Mouse (Mus musculus) brown adipose tissue, adult 24 weeks (tissue): Measurements from ENCODE around the gene Agtrap. TPM values are rescaled to one million over a fixed set of nuclear protein-coding genes. Genes with fewer than 3 reads are reported as not detected.
"Not testable (repeated sequence)": the region's sequence is repeated elsewhere in the genome, so short reads cannot be mapped to it uniquely, and the experiment has no call there.

Experiments
- H3K27ac ChIP-seq: fragments of 200-500 bp; replicated peaks from 2 replicates; pipeline ENCODE4 v1.5.1; 2012; ENCODE audit warnings: low read depth, mild to moderate bottlenecking, low read length
- H3K4me1 ChIP-seq: fragments of 200-500 bp; 2 replicates; pipeline ENCODE4 v1.6.1; 2012; ENCODE audit warnings: low read length, mixed read lengths; ENCODE audit not compliant: control insufficient read depth, insufficient read depth, insufficient read length
- H3K4me3 ChIP-seq: fragments of 200-500 bp; 2 replicates; pipeline ENCODE4 v1.5.1; 2012; ENCODE audit warnings: low read depth, mild to moderate bottlenecking, low read length, moderate library complexity; ENCODE audit not compliant: insufficient read depth
- polyA plus RNA-seq: library from polyadenylated mRNA; stranded (reverse); fragments of >200 nt; gene quantifications from 2 replicates; pipeline ENCODE4 v1.2.4, GENCODE M21; 2012; ENCODE audit not compliant: missing spikeins, insufficient read depth, insufficient read length

Gene Agtrap
- polyA plus RNA-seq, 1 experiment: 8.2 TPM

GRCm38 (mm10) chr4:148052976-148053375 is 34.9 kb downstream of the Agtrap start:
- no peak overlapping the region for H3K27ac ChIP-seq
- no peak overlapping the region for H3K4me3 ChIP-seq
- no peaks in the 10 kb centered on the region for H3K4me1 ChIP-seq

DNA sequence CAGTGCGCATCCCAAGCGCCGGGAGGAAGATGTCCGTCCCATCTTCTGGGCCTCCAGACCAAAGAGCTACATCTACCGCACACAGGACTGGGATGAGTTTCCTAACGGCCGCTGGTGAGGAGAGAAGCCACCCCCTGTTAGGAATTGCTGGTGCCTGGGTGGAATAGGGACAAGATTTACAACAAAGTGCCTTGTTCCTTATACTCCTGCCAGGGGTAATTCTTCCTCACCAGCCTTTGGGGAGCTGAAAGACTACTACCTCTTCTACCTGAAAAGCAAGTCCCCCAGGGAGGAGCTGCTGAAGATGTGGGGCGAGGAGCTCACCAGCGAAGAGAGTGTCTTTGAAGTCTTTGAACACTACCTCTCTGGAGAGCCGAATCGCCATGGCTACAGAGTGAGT is 35.9 kb downstream of the Agtrap start:
- Histone ChIP-seq H3K4me3 (no peak overlapping the region), H3K27ac (no peak overlapping the region)

DNA sequence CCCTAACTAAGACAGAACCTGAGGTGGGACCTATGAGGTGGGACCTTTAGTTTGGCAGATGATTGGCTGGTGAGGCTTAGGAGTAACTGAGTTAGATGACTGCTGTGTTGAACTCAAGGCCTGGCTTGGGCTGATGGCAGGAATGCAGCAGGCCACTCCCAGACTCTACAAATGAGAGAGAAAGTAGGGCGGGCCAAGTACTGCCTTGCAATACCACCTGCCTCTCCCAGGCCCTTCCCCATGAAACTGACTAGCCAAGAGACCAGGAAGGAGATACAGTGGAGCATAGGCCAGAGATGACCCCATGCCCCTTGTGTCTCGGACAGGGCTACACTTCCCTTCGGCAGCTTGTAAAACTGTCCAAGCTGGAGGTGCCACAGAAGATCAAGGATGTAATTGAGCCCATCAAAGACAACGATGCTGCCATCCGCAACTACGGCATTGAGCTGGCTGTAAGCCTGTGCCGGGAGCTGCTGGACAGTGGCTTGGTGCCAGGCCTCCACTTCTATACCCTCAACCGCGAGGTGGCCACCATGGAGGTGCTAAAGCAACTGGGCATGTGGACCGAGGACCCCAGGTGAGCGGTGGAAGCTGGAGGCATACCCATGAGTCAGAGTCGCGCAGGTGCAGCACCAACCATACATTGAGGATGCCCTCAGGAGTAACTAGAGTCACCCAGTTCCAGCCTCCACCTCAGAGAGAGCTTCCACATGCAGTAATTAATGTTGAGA is 36.6 kb downstream of the Agtrap start:
- H3K4me3 ChIP-seq: no peak overlapping the region
- no peaks in the 10 kb centered on the region for H3K4me1 ChIP-seq
- H3K27ac ChIP-seq: no peak overlapping the region

More for the DNA sequence above, 35.9 kb downstream of the Agtrap start:
- H3K4me1 ChIP-seq: no peaks in the 10 kb centered on the region

DNA sequence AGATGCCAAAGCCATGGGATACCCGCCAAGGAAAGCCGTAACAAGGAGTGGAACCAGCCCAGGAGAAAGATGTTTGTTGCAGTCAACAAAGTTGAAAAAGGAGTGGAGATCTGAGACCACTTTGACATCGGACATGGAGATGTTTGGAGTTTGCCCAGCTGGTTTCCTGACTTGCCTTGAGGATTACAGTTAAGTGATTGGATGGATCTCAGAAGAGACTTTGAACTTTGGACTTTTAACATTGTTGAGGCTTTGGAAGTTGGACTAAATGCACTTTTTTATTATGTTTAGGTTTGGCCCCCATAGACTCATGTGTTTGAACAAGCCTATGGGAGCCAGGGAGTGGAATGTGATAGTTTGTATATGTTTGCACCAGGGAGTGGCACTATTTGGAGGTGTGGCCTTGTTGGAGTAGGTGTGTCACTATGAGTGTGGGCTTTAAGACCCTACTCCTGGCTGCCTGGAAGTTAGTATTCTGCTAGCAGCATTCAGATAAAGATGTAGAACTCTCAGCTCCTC is 37.4 kb downstream of the Agtrap start:
- not testable (repeated sequence) for H3K4me3 ChIP-seq, H3K27ac ChIP-seq, H3K4me1 ChIP-seq

GRCm38 (mm10) chr4:148046450-148047031 is 41.3 kb downstream of the Agtrap start:
- Histone ChIP-seq H3K4me3 (no peak overlapping the region), H3K4me1 (peaks cover 4% of the 10 kb centered on the region; the same call in 1 of the 2 replicates), H3K27ac (no peak overlapping the region)

- Histone ChIP-seq H3K4me1 (peaks cover 16% of the 10 kb centered on the region), H3K4me3 (no peak overlapping the region), H3K27ac (no peak overlapping the region)
Measured at GRCm38 (mm10) chr4:148044113-148044512, 43.7 kb downstream of the Agtrap start.

DNA sequence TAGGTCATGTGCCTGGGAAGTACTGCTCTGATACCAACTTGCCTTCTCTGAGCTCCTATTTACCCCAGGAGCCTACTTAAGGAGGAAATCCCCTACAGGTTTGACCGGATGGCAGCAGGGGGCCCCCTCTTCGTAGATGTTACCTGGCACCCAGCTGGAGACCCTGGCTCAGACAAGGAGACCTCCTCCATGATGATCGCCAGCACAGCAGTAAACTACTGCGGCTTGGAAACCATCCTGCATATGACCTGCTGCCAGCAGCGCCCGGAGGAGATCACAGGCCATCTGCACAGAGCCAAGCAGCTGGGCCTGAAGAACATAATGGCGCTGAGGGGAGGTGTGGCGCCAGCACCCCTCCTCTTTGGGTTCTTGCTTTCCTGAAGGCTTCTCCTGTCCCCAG is 44.5 kb downstream of the Agtrap start:
- H3K27ac ChIP-seq, H3K4me3 ChIP-seq: not testable (repeated sequence)
- H3K4me1 ChIP-seq: peaks cover 16% of the 10 kb centered on the region

DNA sequence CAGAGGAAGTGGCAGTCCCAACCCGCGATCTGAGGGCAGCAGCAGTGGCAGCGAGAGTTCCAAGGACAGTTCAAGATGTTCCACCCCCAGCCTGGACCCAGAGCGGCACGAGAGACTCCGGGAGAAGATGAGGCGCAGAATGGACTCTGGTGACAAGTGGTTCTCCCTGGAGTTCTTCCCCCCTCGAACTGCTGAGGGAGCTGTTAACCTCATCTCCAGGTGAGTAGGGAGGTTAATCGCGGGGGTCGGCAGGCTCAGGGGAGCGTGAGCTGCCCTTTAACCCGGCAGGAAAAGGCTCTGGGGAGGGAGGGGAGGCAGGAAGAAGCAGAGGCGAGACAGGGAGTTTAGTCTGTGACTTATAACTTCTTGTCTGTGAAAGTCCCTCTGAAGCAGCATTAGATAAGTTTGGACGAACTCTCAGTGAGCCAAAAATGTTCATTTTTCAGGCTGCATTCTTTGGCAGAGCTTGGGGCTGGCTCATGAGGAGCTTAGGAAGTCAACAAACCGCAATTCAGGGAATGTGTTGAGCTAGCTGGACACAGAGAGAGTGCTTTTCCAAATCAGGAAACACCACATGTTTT is 46.1 kb downstream of the Agtrap start:
- Histone ChIP-seq H3K4me1 (peaks cover 19% of the 10 kb centered on the region), H3K4me3 (peak overlapping the region; percentile 58), H3K27ac (peak overlapping the region; percentile 89)

DNA sequence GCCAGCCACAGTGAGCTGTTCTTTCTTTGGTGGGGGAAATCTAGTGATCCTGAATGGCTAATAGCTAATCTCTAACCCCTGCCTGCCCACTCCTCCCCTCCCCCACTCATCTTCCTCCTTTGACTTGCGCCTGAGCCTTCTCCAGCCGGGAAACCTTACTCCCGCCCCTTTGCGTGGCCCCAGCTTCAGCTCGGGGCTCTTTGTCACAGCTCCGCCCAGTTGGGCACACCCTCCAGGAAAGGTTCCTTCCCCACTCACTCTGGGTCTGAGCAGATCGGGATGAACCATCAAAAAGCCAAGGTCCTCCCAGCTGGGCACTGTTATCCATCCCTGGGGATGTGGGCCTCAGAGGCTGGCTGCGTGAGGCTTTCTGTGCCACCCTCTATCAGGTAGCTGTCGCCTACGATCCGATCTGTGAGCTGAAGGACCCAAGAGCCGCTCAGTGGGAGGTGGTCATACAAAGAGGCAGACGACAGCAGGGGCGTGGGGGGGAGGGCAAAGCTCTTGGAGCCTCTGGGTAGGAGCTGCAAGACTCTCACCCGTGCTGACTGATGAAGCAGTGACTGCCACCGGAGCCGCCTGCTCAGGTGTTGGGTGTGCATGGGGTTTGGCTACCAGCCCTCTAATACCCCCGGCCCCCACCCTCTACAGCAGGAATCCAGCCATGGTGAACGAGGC is 46.8 kb downstream of the Agtrap start:
- H3K27ac ChIP-seq: peak overlapping the region; percentile 89
- peak overlapping the region; percentile 58 for H3K4me3 ChIP-seq
- H3K4me1 ChIP-seq: peaks cover 19% of the 10 kb centered on the region

- Histone ChIP-seq H3K27ac (peak overlapping the region; percentile 89), H3K4me3 (peak overlapping the region; percentile 58), H3K4me1 (peaks cover 19% of the 10 kb centered on the region)
Measured at GRCm38 (mm10) chr4:148040029-148040830, 47.6 kb downstream of the Agtrap start.

GRCm38 (mm10) chr4:148039254-148040028 is 48.4 kb downstream of the Agtrap start:
- Histone ChIP-seq H3K4me1 (peaks cover 19% of the 10 kb centered on the region), H3K27ac (peak overlapping the region; percentile 89), H3K4me3 (peak overlapping the region; percentile 58)

- H3K4me3 ChIP-seq: peak within 1 kb of the TSS; percentile 78
- peaks cover 19% of the 10 kb centered on the region for H3K4me1 ChIP-seq
- peak within 1 kb of the TSS; percentile 89 for H3K27ac ChIP-seq
Measured at GRCm38 (mm10) chr4:148038600-148039253, 49.1 kb downstream of the Agtrap start, which contains the start of the genes Clcn6 and Mthfr. Gene Clcn6 (minus strand): TSS chr4:148038821. Gene Mthfr (plus strand): TSS chr4:148039077.

- Histone ChIP-seq H3K4me1 (peaks cover 19% of the 10 kb centered on the region), H3K27ac (peak overlapping the region; percentile 82), H3K4me3 (peak overlapping the region; percentile 78)
Measured at GRCm38 (mm10) chr4:148038079-148038599, 49.7 kb downstream of the Agtrap start.
